Mouse (Mus musculus) midbrain, embryonic 15.5 days (tissue): ENCODE measurements around the gene Ccnj. TPM values are rescaled to one million over a fixed set of nuclear protein-coding genes. Genes with fewer than 3 reads are reported as not detected.

Experiments
- ATAC-seq: fragments of 200-750 bp; cut with Nextera tagmentation; replicated peaks from 2 replicates; pipeline ENCODE4 v1.8.0; 2017; ENCODE audit warnings: moderate TSS enrichment
- H3K27ac ChIP-seq: fragments of 300-500 bp; sonication (generic); 2 replicates; pipeline ENCODE4 v1.5.1; 2015; ENCODE audit warnings: mild to moderate bottlenecking, inconsistent platforms
- H3K27me3 ChIP-seq: fragments of 300-500 bp; sonication (generic); replicated peaks from 2 replicates; pipeline ENCODE4 v1.6.1; 2015; ENCODE audit warnings: inconsistent platforms
- H3K36me3 ChIP-seq: fragments of 300-500 bp; sonication (generic); replicated peaks from 2 replicates; pipeline ENCODE4 v1.6.1; 2015; ENCODE audit warnings: inconsistent platforms
- H3K4me1 ChIP-seq: fragments of 300-500 bp; sonication (generic); 2 replicates; pipeline ENCODE4 v1.6.1; 2015; ENCODE audit warnings: inconsistent platforms
- H3K4me2 ChIP-seq: fragments of 300-500 bp; sonication (generic); 2 replicates; pipeline ENCODE4 v1.6.1; 2015; ENCODE audit warnings: inconsistent platforms, mild to moderate bottlenecking, moderate library complexity
- H3K4me3 ChIP-seq: fragments of 300-500 bp; sonication (generic); 2 replicates; pipeline ENCODE4 v1.5.1; 2015; ENCODE audit warnings: mild to moderate bottlenecking, inconsistent platforms
- H3K9ac ChIP-seq: fragments of 300-500 bp; sonication (generic); 2 replicates; pipeline ENCODE4 v1.6.1; 2015; ENCODE audit warnings: mild to moderate bottlenecking, inconsistent platforms
- H3K9me3 ChIP-seq: fragments of 300-500 bp; sonication (generic); 2 replicates; pipeline ENCODE4 v1.6.1; 2016; ENCODE audit warnings: inconsistent platforms
- WGBS: fragments of 180-500 bp; shearing (Covaris S2); methylation state at CpG from one replicate; pipeline ENCODE4 v1.1.7; 2015; ENCODE audit warnings: mixed read lengths; 5-methylcytosine and 5-hydroxymethylcytosine counted together
- polyA plus RNA-seq: library from polyadenylated mRNA; unstranded; fragments of >200 nt; fragmentation: Nextera tagmentation; extraction: Ambion mirVana; gene quantifications from 2 replicates; pipeline ENCODE4 v1.2.1, GENCODE M21; 2015

Gene Ccnj
- polyA plus RNA-seq, 1 experiment from 2014 or later: 21.2 TPM

- WGBS: 76% methylated on average over 5 of the region's 5 CpGs
- no peaks in the 10 kb centered on the region for H3K9me3 ChIP-seq
- no peak overlapping the region for H3K9ac ChIP-seq
- peaks cover 7% of the 10 kb centered on the region for H3K4me1 ChIP-seq
- H3K27ac ChIP-seq: no peak overlapping the region
- ATAC-seq: no peak
- no peaks in the 10 kb centered on the region for H3K27me3 ChIP-seq
- no peak overlapping the region for H3K4me3 ChIP-seq
- no peaks in the 10 kb centered on the region for H3K36me3 ChIP-seq
- no peak overlapping the region for H3K4me2 ChIP-seq
Observed at GRCm38 (mm10) chr19:40825636-40826035, 5.4 kb upstream of the Ccnj start.

GRCm38 (mm10) chr19:40826735-40827134 is 4.3 kb upstream of the Ccnj start:
- no peaks in the 10 kb centered on the region for H3K27me3 ChIP-seq
- WGBS: 80% methylated on average over 7 of the region's 7 CpGs
- ATAC-seq: no peak
- H3K4me3 ChIP-seq: no peak overlapping the region
- no peak overlapping the region for H3K27ac ChIP-seq
- no peaks in the 10 kb centered on the region for H3K9me3 ChIP-seq
- H3K4me1 ChIP-seq: peaks cover 7% of the 10 kb centered on the region
- H3K36me3 ChIP-seq: no peaks in the 10 kb centered on the region
- no peak overlapping the region for H3K4me2 ChIP-seq
- no peak overlapping the region for H3K9ac ChIP-seq

GRCm38 (mm10) chr19:40830198-40830597 is 881 bp upstream of the Ccnj start:
- Histone ChIP-seq H3K27ac (peak overlapping the region; percentile 95), H3K4me2 (peak overlapping the region; percentile 76), H3K27me3 (no peaks in the 10 kb centered on the region), H3K9me3 (no peaks in the 10 kb centered on the region), H3K36me3 (no peaks in the 10 kb centered on the region), H3K9ac (peak overlapping the region; percentile 93), H3K4me3 (peak overlapping the region; percentile 92), H3K4me1 (peaks cover 39% of the 10 kb centered on the region)
- no peak for ATAC-seq
- WGBS: 58% methylated on average over 7 of the region's 7 CpGs

GRCm38 (mm10) chr19:40831416-40832201 is 530 bp downstream of the Ccnj start:
- Histone ChIP-seq H3K36me3 (no peaks in the 10 kb centered on the region), H3K4me3 (peak overlapping the region; percentile 92), H3K9ac (peak overlapping the region; percentile 93), H3K4me1 (peaks cover 44% of the 10 kb centered on the region), H3K27me3 (no peaks in the 10 kb centered on the region), H3K9me3 (no peaks in the 10 kb centered on the region), H3K27ac (peak overlapping the region; percentile 95), H3K4me2 (peak overlapping the region; percentile 76)
- under 1% methylated on average over 72 of the region's 76 CpGs for WGBS
- peak; percentile 85 for ATAC-seq

- H3K9ac ChIP-seq: peak overlapping the region; percentile 93
- H3K36me3 ChIP-seq: peaks cover 6% of the 10 kb centered on the region; the same call in 1 of the 2 replicates
- no peak for ATAC-seq
- peak overlapping the region; percentile 92 for H3K4me3 ChIP-seq
- peak overlapping the region; percentile 76 for H3K4me2 ChIP-seq
- no peaks in the 10 kb centered on the region for H3K27me3 ChIP-seq
- peaks cover 44% of the 10 kb centered on the region for H3K4me1 ChIP-seq
- WGBS: 29% methylated on average over 5 of the region's 5 CpGs
- no peak overlapping the region for H3K27ac ChIP-seq
- H3K9me3 ChIP-seq: no peaks in the 10 kb centered on the region
Observed at GRCm38 (mm10) chr19:40832361-40832760, 1.3 kb downstream of the Ccnj start.

- Histone ChIP-seq H3K9ac (no peak overlapping the region), H3K4me2 (no peak overlapping the region), H3K4me1 (peaks cover 44% of the 10 kb centered on the region), H3K27me3 (no peaks in the 10 kb centered on the region), H3K36me3 (peaks cover 24% of the 10 kb centered on the region), H3K27ac (no peak overlapping the region), H3K4me3 (no peak overlapping the region), H3K9me3 (no peaks in the 10 kb centered on the region)
- WGBS: 93% methylated on average over 6 of the region's 6 CpGs
- no peak for ATAC-seq
Observed at GRCm38 (mm10) chr19:40834436-40834835, 3.4 kb downstream of the Ccnj start.

- WGBS: 90% methylated on average over 7 of the region's 7 CpGs
- no peak overlapping the region for H3K4me3 ChIP-seq
- H3K4me1 ChIP-seq: peaks cover 25% of the 10 kb centered on the region
- no peak for ATAC-seq
- H3K36me3 ChIP-seq: peaks cover 36% of the 10 kb centered on the region
- no peak overlapping the region for H3K27ac ChIP-seq
- no peak overlapping the region for H3K4me2 ChIP-seq
- no peaks in the 10 kb centered on the region for H3K27me3 ChIP-seq
- no peak overlapping the region for H3K9ac ChIP-seq
- no peaks in the 10 kb centered on the region for H3K9me3 ChIP-seq
Observed at GRCm38 (mm10) chr19:40838205-40838604, 7.1 kb downstream of the Ccnj start.

- Histone ChIP-seq H3K27ac (no peak overlapping the region), H3K36me3 (peaks cover 46% of the 10 kb centered on the region), H3K4me3 (no peak overlapping the region), H3K4me2 (no peak overlapping the region), H3K9ac (no peak overlapping the region), H3K27me3 (no peaks in the 10 kb centered on the region), H3K4me1 (peaks cover 4% of the 10 kb centered on the region), H3K9me3 (no peaks in the 10 kb centered on the region)
- no peak for ATAC-seq
- 82% methylated on average over 6 of the region's 6 CpGs for WGBS
Observed at GRCm38 (mm10) chr19:40840303-40840702, 9.2 kb downstream of the Ccnj start.

GRCm38 (mm10) chr19:40841083-40841482 is 10.0 kb downstream of the Ccnj start:
- H3K4me3 ChIP-seq: no peak overlapping the region
- peaks cover 54% of the 10 kb centered on the region for H3K36me3 ChIP-seq
- ATAC-seq: no peak

GRCm38 (mm10) chr19:40841593-40841992 is 10.5 kb downstream of the Ccnj start:
- Histone ChIP-seq H3K36me3 (peaks cover 57% of the 10 kb centered on the region), H3K27ac (no peak overlapping the region), H3K4me2 (no peak overlapping the region), H3K4me3 (no peak overlapping the region), H3K9me3 (no peaks in the 10 kb centered on the region), H3K4me1 (no peaks in the 10 kb centered on the region), H3K9ac (no peak overlapping the region), H3K27me3 (no peaks in the 10 kb centered on the region)
- 89% methylated on average over 13 of the region's 13 CpGs for WGBS
- ATAC-seq: no peak

More at GRCm38 (mm10) chr19:40841083-40841482, 10.0 kb downstream of the Ccnj start:
- 93% methylated on average over 6 of the region's 6 CpGs for WGBS
- no peak overlapping the region for H3K4me2 ChIP-seq
- H3K9ac ChIP-seq: no peak overlapping the region
- H3K4me1 ChIP-seq: no peaks in the 10 kb centered on the region
- H3K9me3 ChIP-seq: no peaks in the 10 kb centered on the region
- H3K27ac ChIP-seq: no peak overlapping the region
- H3K27me3 ChIP-seq: no peaks in the 10 kb centered on the region

- Histone ChIP-seq H3K4me1 (no peaks in the 10 kb centered on the region), H3K4me2 (no peak overlapping the region), H3K27me3 (no peaks in the 10 kb centered on the region), H3K9ac (no peak overlapping the region), H3K27ac (no peak overlapping the region), H3K4me3 (no peak overlapping the region), H3K9me3 (no peaks in the 10 kb centered on the region), H3K36me3 (peaks cover 55% of the 10 kb centered on the region)
- WGBS: 85% methylated on average over 13 of the region's 13 CpGs
- ATAC-seq: no peak
Observed at GRCm38 (mm10) chr19:40844731-40845130, 13.7 kb downstream of the Ccnj start.

GRCm38 (mm10) chr19:40849391-40849790 is 18.3 kb downstream of the Ccnj start:
- H3K4me2 ChIP-seq: no peak overlapping the region
- H3K9me3 ChIP-seq: no peaks in the 10 kb centered on the region
- H3K4me3 ChIP-seq: no peak overlapping the region
- no peak for ATAC-seq
- 78% methylated on average over 12 of the region's 12 CpGs for WGBS
- H3K9ac ChIP-seq: no peak overlapping the region
- H3K36me3 ChIP-seq: peaks cover 44% of the 10 kb centered on the region
- no peaks in the 10 kb centered on the region for H3K4me1 ChIP-seq
- H3K27me3 ChIP-seq: no peaks in the 10 kb centered on the region
- no peak overlapping the region for H3K27ac ChIP-seq

GRCm38 (mm10) chr19:40859555-40859954 is 28.5 kb downstream of the Ccnj start:
- no peaks in the 10 kb centered on the region for H3K36me3 ChIP-seq
- no peaks in the 10 kb centered on the region for H3K9me3 ChIP-seq
- H3K4me2 ChIP-seq: no peak overlapping the region
- no peak overlapping the region for H3K27ac ChIP-seq
- H3K4me3 ChIP-seq: no peak overlapping the region
- WGBS: 62% methylated on average over 4 of the region's 4 CpGs
- ATAC-seq: no peak
- H3K9ac ChIP-seq: no peak overlapping the region
- H3K27me3 ChIP-seq: peaks cover 7% of the 10 kb centered on the region; the same call in 1 of the 2 replicates
- H3K4me1 ChIP-seq: no peaks in the 10 kb centered on the region
